Mouse (Mus musculus) erythroblast, embryonic 14.5 days (primary cell): ENCODE results near the gene Tango6. TPM values are rescaled to one million over a fixed set of nuclear protein-coding genes. Genes with fewer than 3 reads are reported as not detected.

Experiments used
- H3K27me3 ChIP-seq: 2 replicates; pipeline ENCODE4 v1.6.1; 2012; ENCODE audit warnings: inconsistent platforms; ENCODE audit not compliant: control insufficient read depth
- H3K36me3 ChIP-seq: 2 replicates; pipeline ENCODE4 v1.6.1; 2012; ENCODE audit warnings: mild to moderate bottlenecking, inconsistent platforms; ENCODE audit not compliant: control insufficient read depth
- H3K4me1 ChIP-seq: 2 replicates; pipeline ENCODE4 v1.6.1; 2012; ENCODE audit warnings: inconsistent platforms; ENCODE audit not compliant: control insufficient read depth
- H3K4me3 ChIP-seq: replicated peaks from 2 replicates; pipeline ENCODE3; 2012; ENCODE audit warnings: moderate library complexity, mild to moderate bottlenecking, inconsistent platforms
- H3K9me3 ChIP-seq: 2 replicates; pipeline ENCODE4 v1.6.1; 2012; ENCODE audit warnings: low read length, inconsistent platforms, mixed read lengths; ENCODE audit not compliant: control insufficient read depth
- GATA1 ChIP-seq: IDR thresholded peaks from 2 replicates; pipeline ENCODE4 v1.6.1; 2012; ENCODE audit warnings: low read length, inconsistent platforms, mixed read lengths
- TAL1 ChIP-seq: IDR thresholded peaks from 3 replicates; pipeline ENCODE4 v1.6.1; 2012; ENCODE audit warnings: low read length, inconsistent platforms, mixed read lengths
- polyA plus RNA-seq: library from polyadenylated mRNA; stranded (reverse); fragments of >175 nt; gene quantifications from 2 replicates; pipeline ENCODE4 v1.2.3, GENCODE M21; 2012

Tango6 gene
- polyA plus RNA-seq, 1 experiment: 0.05 TPM

GRCm38 (mm10) chr8:106684387-106684786 lies 1.5 kb downstream of the Tango6 start:
- TF ChIP-seq TAL1: no peak
- no peaks in the 10 kb centered on the region for H3K9me3 ChIP-seq
- H3K4me1 ChIP-seq: peaks cover 12% of the 10 kb centered on the region
- H3K27me3 ChIP-seq: no peaks in the 10 kb centered on the region
- H3K36me3 ChIP-seq: no peaks in the 10 kb centered on the region; the same call in 1 of the 2 replicates
- H3K4me3 ChIP-seq: no peak overlapping the region

- no peaks in the 10 kb centered on the region for H3K9me3 ChIP-seq
- H3K36me3 ChIP-seq: peaks cover 6% of the 10 kb centered on the region
- no peak for TF ChIP-seq TAL1
- TF ChIP-seq GATA1: no peak
Observed at GRCm38 (mm10) chr8:106687479-106687878, 4.6 kb downstream of the Tango6 start.

GRCm38 (mm10) chr8:106697748-106698248 lies 14.9 kb downstream of the Tango6 start:
- Histone ChIP-seq H3K4me3 (no peak overlapping the region), H3K27me3 (no peaks in the 10 kb centered on the region), H3K36me3 (peaks cover 40% of the 10 kb centered on the region), H3K4me1 (no peaks in the 10 kb centered on the region), H3K9me3 (no peaks in the 10 kb centered on the region)
- TF ChIP-seq GATA1: no peak
- TF ChIP-seq TAL1: no peak

More at GRCm38 (mm10) chr8:106687479-106687878, 4.6 kb downstream of the Tango6 start:
- Histone ChIP-seq H3K27me3 (no peaks in the 10 kb centered on the region), H3K4me1 (peaks cover 12% of the 10 kb centered on the region), H3K4me3 (no peak overlapping the region)

GRCm38 (mm10) chr8:106699588-106699987 lies 16.7 kb downstream of the Tango6 start:
- no peak overlapping the region for H3K4me3 ChIP-seq
- peaks cover 40% of the 10 kb centered on the region for H3K36me3 ChIP-seq
- H3K4me1 ChIP-seq: no peaks in the 10 kb centered on the region
- TF ChIP-seq GATA1: no peak
- TF ChIP-seq TAL1: no peak
- no peaks in the 10 kb centered on the region for H3K27me3 ChIP-seq
- no peaks in the 10 kb centered on the region for H3K9me3 ChIP-seq

- no peaks in the 10 kb centered on the region for H3K9me3 ChIP-seq
- no peak overlapping the region for H3K4me3 ChIP-seq
- H3K27me3 ChIP-seq: no peaks in the 10 kb centered on the region
- H3K4me1 ChIP-seq: no peaks in the 10 kb centered on the region
- peaks cover 39% of the 10 kb centered on the region for H3K36me3 ChIP-seq
- TF ChIP-seq TAL1 (no peak), GATA1 (no peak)
Observed at GRCm38 (mm10) chr8:106700131-106700530, 17.3 kb downstream of the Tango6 start.

GRCm38 (mm10) chr8:106701360-106701759 lies 18.5 kb downstream of the Tango6 start:
- Histone ChIP-seq H3K9me3 (no peaks in the 10 kb centered on the region), H3K4me3 (no peak overlapping the region), H3K4me1 (no peaks in the 10 kb centered on the region), H3K27me3 (no peaks in the 10 kb centered on the region), H3K36me3 (peaks cover 34% of the 10 kb centered on the region)
- TF ChIP-seq GATA1 (no peak), TAL1 (no peak)

- Histone ChIP-seq H3K4me1 (no peaks in the 10 kb centered on the region), H3K36me3 (peaks cover 12% of the 10 kb centered on the region), H3K4me3 (no peak overlapping the region), H3K27me3 (no peaks in the 10 kb centered on the region), H3K9me3 (no peaks in the 10 kb centered on the region)
- TF ChIP-seq GATA1 (no peak), TAL1 (no peak)
Observed at GRCm38 (mm10) chr8:106704199-106704900, 21.5 kb downstream of the Tango6 start.

- H3K4me3 ChIP-seq: no peak overlapping the region
- H3K4me1 ChIP-seq: no peaks in the 10 kb centered on the region
- H3K9me3 ChIP-seq: no peaks in the 10 kb centered on the region
- peaks cover 9% of the 10 kb centered on the region for H3K36me3 ChIP-seq
- H3K27me3 ChIP-seq: no peaks in the 10 kb centered on the region
- no peak for TF ChIP-seq GATA1
- TF ChIP-seq TAL1: no peak
Observed at GRCm38 (mm10) chr8:106704901-106705321, 22.0 kb downstream of the Tango6 start.

GRCm38 (mm10) chr8:106706194-106706593 lies 23.3 kb downstream of the Tango6 start:
- Histone ChIP-seq H3K27me3 (no peaks in the 10 kb centered on the region), H3K9me3 (no peaks in the 10 kb centered on the region), H3K4me1 (no peaks in the 10 kb centered on the region), H3K4me3 (no peak overlapping the region), H3K36me3 (peaks cover 5% of the 10 kb centered on the region)
- TF ChIP-seq GATA1 (no peak), TAL1 (no peak)
